Mouse (Mus musculus) left cerebral cortex, adult 9 months (tissue): ENCODE results near the gene Gpr146.

Experiments
- DNase-seq, 2 experiments: peaks; one replicate each; pipeline ENCODE4 v3.0.0; 2022; ENCODE audit warnings: low spot score in 2 of 2

Gene Gpr146

DNA sequence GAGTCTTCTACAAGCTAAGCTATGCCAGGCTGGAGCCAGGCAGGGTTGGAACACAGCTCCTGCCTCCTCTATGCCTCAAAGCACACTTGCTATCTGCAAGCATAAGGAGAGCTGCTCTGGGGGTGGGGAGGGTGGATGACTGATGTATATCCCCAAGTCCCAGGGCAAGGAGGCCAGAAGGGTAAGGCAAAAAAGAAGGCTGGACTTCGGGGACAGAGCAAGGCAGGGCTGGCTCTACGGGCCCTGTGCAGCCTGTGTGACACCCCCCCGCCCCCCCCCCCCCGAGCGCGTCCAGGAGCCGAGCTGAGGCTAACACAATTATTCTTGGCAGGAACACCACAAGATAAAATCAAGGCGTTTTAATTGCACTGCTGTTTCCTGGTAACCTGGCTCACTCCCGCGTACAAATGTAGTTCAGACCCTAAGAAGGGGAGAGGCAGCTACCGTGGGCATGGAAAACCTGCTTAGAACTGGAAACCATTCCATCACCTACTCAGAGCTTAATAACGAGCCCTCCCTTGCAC, 52.4 kb downstream of the Gpr146 start:
- peak in 1 of 2 experiments; percentile 51 for DNase-seq

GRCm38 (mm10) chr5:139432333-139432732, 54.8 kb downstream of the Gpr146 start:
- DNase-seq, result no peak

DNA sequence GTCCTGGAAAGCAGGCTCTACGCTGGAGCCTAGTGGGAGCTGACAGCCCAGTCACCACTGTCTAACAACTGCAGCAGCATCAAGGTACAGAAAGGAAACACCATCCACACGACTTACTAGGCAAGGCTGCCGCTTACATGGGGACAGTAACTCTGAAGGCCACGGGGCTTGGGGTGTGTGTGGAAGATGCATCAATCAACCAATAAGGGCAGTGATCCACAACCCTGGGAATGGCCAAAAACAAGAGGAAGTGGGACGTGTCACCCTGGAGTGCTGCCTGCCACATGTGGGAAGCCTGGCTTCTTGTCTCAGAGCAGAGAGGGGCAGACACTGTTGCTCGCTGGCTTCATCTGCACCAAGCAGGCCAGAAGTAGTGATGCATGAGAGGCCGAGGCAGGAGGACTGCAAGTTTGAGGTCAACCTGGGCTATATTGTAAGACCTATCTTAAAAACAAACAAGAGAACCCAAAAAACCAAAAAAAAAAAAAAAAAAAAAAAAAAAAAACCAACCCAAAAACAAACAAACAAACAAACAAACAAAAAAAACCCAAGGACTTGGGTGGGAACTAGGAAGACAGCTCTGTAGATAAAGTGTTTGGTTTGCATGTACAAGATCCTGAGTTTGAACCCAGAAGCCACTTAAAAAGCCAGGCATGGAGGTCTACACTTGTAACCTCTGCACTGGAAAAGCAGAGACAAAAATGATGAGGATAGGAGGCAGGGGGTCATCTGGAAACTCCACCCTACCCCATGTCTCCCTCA, 55.4 kb downstream of the Gpr146 start:
- no peak for DNase-seq

DNA sequence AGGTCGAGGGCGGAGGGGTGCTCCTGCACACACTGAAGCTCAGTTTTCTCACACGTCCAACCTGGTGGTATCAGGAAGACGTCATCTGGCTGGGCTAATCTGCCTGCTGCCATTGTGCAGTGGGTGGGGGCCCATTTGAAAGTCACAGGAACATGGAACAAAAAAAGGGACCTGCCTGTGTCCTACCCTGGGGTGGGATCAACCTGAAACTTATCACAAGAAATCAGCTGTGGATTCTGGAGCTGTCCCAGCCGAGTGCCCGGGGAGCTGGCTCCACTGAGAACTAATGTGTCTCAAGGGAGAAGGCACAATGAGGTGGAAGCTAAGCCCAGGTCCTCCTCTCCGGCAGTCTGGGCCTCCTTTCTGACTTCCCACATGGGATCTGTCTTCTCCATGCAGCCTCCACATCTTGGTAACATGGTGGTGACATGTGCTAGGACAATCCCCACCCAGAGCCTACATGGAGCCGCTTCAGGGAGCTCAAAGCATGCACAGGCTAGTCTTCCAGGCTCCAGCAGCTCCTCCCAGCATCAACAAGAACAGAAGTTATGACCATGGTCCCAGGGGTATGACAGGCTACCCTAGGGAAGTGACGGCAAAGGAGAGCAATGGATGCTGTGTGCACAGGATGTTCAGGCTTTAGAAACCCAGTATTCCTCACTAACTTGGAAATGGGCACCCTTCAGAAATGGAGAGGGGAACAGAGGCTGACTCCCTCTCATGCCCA, 56.5 kb downstream of the Gpr146 start:
- DNase-seq, result no peak

DNA sequence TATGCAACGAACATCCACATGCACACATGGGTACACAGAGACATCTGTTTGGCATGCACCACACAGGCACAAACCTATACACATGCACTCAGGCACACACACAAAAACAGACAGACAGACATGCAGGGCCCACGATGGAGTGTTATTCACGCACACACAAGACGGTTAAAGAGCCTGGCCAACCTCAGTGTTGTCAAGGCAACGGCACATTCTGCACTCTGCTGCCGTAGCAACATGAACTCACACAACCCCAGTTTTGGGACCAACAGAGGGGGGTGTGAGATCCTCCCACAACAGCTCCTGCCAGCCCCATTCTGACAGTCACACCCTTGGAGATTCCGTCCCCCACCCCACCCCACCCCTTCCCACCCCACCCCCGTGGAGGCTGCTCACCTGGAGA, 57.4 kb downstream of the Gpr146 start:
- DNase-seq, result peak; percentile 74 to 81

- DNase-seq, result no peak
These were observed 60.3 kb downstream of the Gpr146 start for GRCm38 (mm10) chr5:139437769-139438168.

DNA sequence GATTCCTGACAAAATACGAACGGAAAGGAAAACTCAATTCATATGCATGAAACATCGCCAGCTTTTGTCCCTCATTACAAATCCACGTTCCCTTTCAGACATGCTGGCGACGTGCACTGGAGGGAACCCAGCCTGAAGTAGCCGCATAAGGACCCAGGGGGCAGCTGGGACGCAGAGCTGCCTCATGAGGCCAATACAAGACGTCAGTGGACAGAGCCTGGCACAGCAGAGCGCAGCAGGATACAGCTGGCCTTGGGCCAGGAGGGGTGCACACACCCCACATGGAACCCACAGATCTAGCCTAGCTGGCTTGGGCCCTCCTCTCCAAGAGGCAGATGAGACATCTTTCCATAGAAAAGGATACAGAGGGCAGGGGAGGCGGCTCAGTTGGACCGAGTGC, 60.9 kb downstream of the Gpr146 start:
- no peak for DNase-seq

DNA sequence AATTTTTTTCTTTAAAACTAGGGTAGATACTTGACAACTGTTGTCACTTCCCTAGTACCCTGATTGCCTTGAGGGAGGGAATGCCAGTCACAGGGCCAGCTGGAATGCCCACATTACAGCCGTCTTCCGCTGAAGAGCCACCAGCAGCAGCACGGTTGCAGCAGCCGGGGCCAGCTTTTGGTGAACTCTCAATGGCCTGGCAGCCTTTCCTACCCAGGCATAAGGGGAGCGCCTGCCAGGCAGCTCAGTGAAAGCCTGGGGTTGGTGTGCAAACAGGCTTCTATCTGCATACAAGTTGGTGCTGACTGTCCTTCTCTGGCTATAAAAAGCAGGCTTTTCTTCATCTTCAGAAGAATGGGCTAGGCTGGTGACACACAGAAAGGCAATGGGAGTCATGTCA, 63.0 kb downstream of the Gpr146 start:
- no peak for DNase-seq

DNA sequence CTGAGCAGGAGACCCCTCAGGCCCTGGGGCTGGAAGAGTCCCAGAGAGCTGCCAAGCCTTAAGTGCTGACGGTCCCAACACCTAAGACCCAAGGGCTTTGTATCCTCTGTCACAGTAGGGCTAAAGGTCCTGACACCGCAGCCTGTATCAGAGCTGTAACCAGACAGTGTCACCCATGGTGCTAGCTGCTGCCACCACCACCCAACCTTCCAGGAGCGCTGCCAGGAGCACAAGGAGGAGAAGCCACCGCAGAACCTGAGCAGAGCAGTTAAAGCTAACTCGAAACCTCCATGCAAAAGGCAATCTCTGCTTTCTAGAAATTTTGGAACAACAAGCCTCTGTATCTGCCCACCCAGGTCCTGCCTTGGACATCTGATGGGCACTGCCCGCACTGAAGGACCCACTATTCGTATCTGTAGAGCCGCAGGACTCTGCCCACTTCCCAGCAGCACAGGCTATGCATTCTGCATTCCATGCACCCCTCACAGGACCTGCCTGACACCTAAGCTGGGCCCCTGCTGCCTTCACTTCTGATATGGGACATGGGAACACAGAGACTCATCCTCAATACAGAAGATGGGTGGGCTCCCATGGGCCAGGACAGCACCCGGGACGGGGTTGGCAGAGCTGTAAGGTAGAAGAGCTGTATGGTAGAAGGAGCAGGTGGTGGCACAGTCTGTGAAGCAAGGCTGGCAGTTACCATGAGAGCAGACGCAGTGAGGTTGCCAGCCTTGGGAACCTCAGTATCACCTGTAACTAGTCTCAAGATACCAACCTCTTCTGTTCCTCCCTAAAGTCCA, 63.6 kb downstream of the Gpr146 start:
- no peak for DNase-seq

DNA sequence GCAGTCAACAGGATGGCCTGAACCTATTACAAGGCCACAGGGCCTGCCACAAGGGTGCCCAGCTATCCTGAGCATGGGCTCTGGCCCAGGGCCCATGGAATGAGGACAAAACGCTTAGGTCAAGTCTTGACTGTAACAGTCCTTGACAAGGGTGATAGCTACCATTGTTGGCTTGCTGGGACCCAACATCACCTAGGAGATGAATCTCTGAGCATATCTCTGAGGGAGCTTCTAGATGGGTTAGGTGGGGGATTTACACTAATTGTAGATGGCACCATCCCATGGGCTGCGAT, 64.2 kb downstream of the Gpr146 start:
- DNase-seq, result no peak

DNA sequence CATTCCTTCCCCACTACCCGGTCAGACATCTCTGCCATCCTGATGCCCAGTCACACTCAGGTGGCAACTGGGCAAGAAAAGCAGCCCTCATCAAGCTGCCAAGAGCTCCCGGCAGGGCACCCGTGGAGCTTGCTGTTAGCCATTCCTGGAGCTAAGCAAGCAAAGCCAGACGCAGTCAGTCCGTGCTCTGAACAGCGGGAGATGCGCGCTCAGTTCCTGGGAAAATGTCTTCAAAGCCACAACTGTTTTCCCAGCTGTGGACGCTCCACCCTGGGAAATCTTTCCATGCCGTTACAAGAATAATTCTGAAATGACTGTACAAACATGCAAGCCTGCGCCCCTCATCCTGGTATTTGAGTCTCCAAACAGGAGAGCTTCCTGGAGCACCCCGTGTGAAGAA, 64.9 kb downstream of the Gpr146 start:
- DNase-seq, result no peak

DNA sequence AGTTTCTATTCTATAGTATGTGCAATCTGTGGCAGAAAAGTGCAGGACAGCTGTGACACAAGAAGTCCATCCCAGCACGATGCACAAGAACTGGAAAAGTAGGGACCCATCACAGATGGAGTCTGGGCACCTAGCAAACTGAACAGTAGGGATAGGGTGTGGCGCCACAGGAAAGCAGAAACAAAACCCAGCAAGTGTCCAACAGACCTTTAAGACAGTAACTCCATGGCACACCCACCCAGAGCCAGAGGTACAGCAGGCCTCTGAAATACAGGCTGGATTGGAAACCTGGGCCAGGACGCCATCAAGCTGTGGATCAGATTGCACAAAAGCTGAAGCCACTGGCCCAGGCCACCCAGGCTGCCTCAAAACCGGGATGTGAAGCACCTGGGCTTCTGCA, 65.5 kb downstream of the Gpr146 start:
- no peak for DNase-seq

DNA sequence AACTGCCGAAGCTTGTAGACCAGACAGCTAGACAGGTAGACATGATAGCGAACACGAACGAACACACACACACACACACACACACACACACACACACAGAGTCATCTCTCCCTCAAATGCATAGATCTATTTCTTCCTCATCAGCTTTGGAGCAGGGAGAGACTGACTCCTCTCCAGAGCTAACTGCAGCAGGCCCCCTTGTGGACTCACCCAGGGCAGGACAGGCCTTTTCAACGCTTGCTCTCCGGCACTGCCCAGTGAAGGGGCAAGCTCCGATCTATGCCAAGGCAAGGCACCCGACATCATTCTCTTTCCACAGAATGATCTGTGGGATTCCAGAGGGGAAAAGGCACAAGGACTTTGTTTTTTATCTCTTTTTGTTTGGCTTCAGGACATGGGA, 67.8 kb downstream of the Gpr146 start:
- no peak for DNase-seq
